Mouse (Mus musculus): Measurements from ENCODE around the gene Psd. TPM values are rescaled to one million over a fixed set of nuclear protein-coding genes. Genes with fewer than 3 reads are reported as not detected.
A peak's percentile ranks its signal among the peaks of the same experiment; 100 is the strongest.

The Psd gene
- polyA plus RNA-seq, 1 experiment from 2014 or later, result 5.1 TPM

- ATAC-seq (replicated peaks; ENCODE audit: extremely low read depth, insufficient read depth, low FRiP score), result no peak
- peaks cover 28% of the 10 kb centered on the region for H3K36me3 ChIP-seq (ENCODE audit: control insufficient read depth, insufficient read depth)
- peaks cover 50% of the 10 kb centered on the region for H3K27me3 ChIP-seq (ENCODE audit: control insufficient read depth, insufficient read depth, low read length)
- H3K4me1 ChIP-seq (ENCODE audit: control insufficient read depth, insufficient read depth, low read length), result peaks cover 18% of the 10 kb centered on the region
- WGBS, result 91% methylated on average over 21 of the region's 21 CpGs
- no peaks in the 10 kb centered on the region for H3K9me3 ChIP-seq (replicated peaks; ENCODE audit: control insufficient read depth, low read length)
- H3K27ac ChIP-seq (ENCODE audit: low read length), result no peak overlapping the region
- H3K4me3 ChIP-seq (ENCODE audit: low read length), result no peak overlapping the region
- H3K4me2 ChIP-seq (ENCODE audit: low read depth, low read length), result no peak overlapping the region
- no peak overlapping the region for H3K9ac ChIP-seq (ENCODE audit: low read length)
Observed at GRCm38 (mm10) chr19:46312566-46312965, 14.4 kb downstream of the Psd start.

- H3K9me3 ChIP-seq (replicated peaks; ENCODE audit: control insufficient read depth, low read length), result no peaks in the 10 kb centered on the region
- H3K9ac ChIP-seq (ENCODE audit: low read length), result no peak overlapping the region
- H3K36me3 ChIP-seq (ENCODE audit: control insufficient read depth, insufficient read depth), result peaks cover 28% of the 10 kb centered on the region
- H3K27ac ChIP-seq (ENCODE audit: low read length), result no peak overlapping the region
- 84% methylated on average over 9 of the region's 9 CpGs for WGBS
- ATAC-seq (replicated peaks; ENCODE audit: extremely low read depth, insufficient read depth, low FRiP score), result no peak
- peaks cover 14% of the 10 kb centered on the region for H3K4me1 ChIP-seq (ENCODE audit: control insufficient read depth, insufficient read depth, low read length)
- H3K4me2 ChIP-seq (ENCODE audit: low read depth, low read length), result no peak overlapping the region
- peaks cover 40% of the 10 kb centered on the region for H3K27me3 ChIP-seq (ENCODE audit: control insufficient read depth, insufficient read depth, low read length)
- H3K4me3 ChIP-seq (ENCODE audit: low read length), result no peak overlapping the region
Observed at GRCm38 (mm10) chr19:46311341-46311740, 15.6 kb downstream of the Psd start.

- Histone ChIP-seq H3K4me2 (ENCODE audit: low read depth, low read length) (no peak overlapping the region), H3K4me3 (ENCODE audit: low read length) (no peak overlapping the region), H3K9me3 (replicated peaks; ENCODE audit: control insufficient read depth, low read length) (no peaks in the 10 kb centered on the region), H3K9ac (ENCODE audit: low read length) (no peak overlapping the region), H3K36me3 (ENCODE audit: control insufficient read depth, insufficient read depth) (peaks cover 28% of the 10 kb centered on the region), H3K27me3 (ENCODE audit: control insufficient read depth, insufficient read depth, low read length) (peaks cover 30% of the 10 kb centered on the region), H3K4me1 (ENCODE audit: control insufficient read depth, insufficient read depth, low read length) (peaks cover 15% of the 10 kb centered on the region), H3K27ac (ENCODE audit: low read length) (no peak overlapping the region)
- 89% methylated on average over 12 of the region's 12 CpGs for WGBS
- no peak for ATAC-seq (replicated peaks; ENCODE audit: extremely low read depth, insufficient read depth, low FRiP score)
Observed at GRCm38 (mm10) chr19:46310312-46310865, 16.6 kb downstream of the Psd start.

GRCm38 (mm10) chr19:46309651-46310305, 17.2 kb downstream of the Psd start:
- no peak overlapping the region for H3K9ac ChIP-seq (ENCODE audit: low read length)
- H3K4me3 ChIP-seq (ENCODE audit: low read length), result no peak overlapping the region
- peaks cover 28% of the 10 kb centered on the region for H3K36me3 ChIP-seq (ENCODE audit: control insufficient read depth, insufficient read depth)
- H3K4me1 ChIP-seq (ENCODE audit: control insufficient read depth, insufficient read depth, low read length), result peaks cover 14% of the 10 kb centered on the region
- no peak for ATAC-seq (replicated peaks; ENCODE audit: extremely low read depth, insufficient read depth, low FRiP score)
- no peak overlapping the region for H3K27ac ChIP-seq (ENCODE audit: low read length)
- H3K27me3 ChIP-seq (ENCODE audit: control insufficient read depth, insufficient read depth, low read length), result peaks cover 27% of the 10 kb centered on the region
- 79% methylated on average over 21 of the region's 21 CpGs for WGBS
- no peaks in the 10 kb centered on the region for H3K9me3 ChIP-seq (replicated peaks; ENCODE audit: control insufficient read depth, low read length)
- H3K4me2 ChIP-seq (ENCODE audit: low read depth, low read length), result no peak overlapping the region

- Histone ChIP-seq H3K4me3 (ENCODE audit: low read length) (peak overlapping the region; percentile 43), H3K36me3 (ENCODE audit: control insufficient read depth, insufficient read depth) (peaks cover 28% of the 10 kb centered on the region), H3K9me3 (replicated peaks; ENCODE audit: control insufficient read depth, low read length) (no peaks in the 10 kb centered on the region), H3K4me2 (ENCODE audit: low read depth, low read length) (peak overlapping the region; percentile 67), H3K27me3 (ENCODE audit: control insufficient read depth, insufficient read depth, low read length) (peaks cover 20% of the 10 kb centered on the region), H3K27ac (ENCODE audit: low read length) (no peak overlapping the region), H3K9ac (ENCODE audit: low read length) (peak overlapping the region; percentile 64), H3K4me1 (ENCODE audit: control insufficient read depth, insufficient read depth, low read length) (peaks cover 15% of the 10 kb centered on the region)
- whole genome bisulfite sequencing, result 2% methylated on average over 46 of the region's 47 CpGs
- 0 out of 2 replicates have a peak, but pooled peaks have one; percentile 3 for ATAC-seq (replicated peaks; ENCODE audit: extremely low read depth, insufficient read depth, low FRiP score)
Observed at GRCm38 (mm10) chr19:46308706-46309435, 18.1 kb downstream of the Psd start.

GRCm38 (mm10) chr19:46308303-46308702, 18.7 kb downstream of the Psd start:
- Histone ChIP-seq H3K36me3 (ENCODE audit: control insufficient read depth, insufficient read depth) (peaks cover 28% of the 10 kb centered on the region), H3K4me3 (ENCODE audit: low read length) (no peak overlapping the region), H3K9ac (ENCODE audit: low read length) (no peak overlapping the region), H3K4me1 (ENCODE audit: control insufficient read depth, insufficient read depth, low read length) (peaks cover 17% of the 10 kb centered on the region), H3K27ac (ENCODE audit: low read length) (no peak overlapping the region), H3K4me2 (ENCODE audit: low read depth, low read length) (peak overlapping the region; percentile 67), H3K27me3 (ENCODE audit: control insufficient read depth, insufficient read depth, low read length) (peaks cover 14% of the 10 kb centered on the region), H3K9me3 (replicated peaks; ENCODE audit: control insufficient read depth, low read length) (no peaks in the 10 kb centered on the region)
- WGBS, result 75% methylated on average over 16 of the region's 16 CpGs
- no peak for ATAC-seq (replicated peaks; ENCODE audit: extremely low read depth, insufficient read depth, low FRiP score)

- H3K4me2 ChIP-seq (ENCODE audit: low read depth, low read length), result no peak overlapping the region
- peaks cover 28% of the 10 kb centered on the region for H3K36me3 ChIP-seq (ENCODE audit: control insufficient read depth, insufficient read depth)
- H3K4me1 ChIP-seq (ENCODE audit: control insufficient read depth, insufficient read depth, low read length), result peaks cover 17% of the 10 kb centered on the region
- ATAC-seq (replicated peaks; ENCODE audit: extremely low read depth, insufficient read depth, low FRiP score), result no peak
- H3K9me3 ChIP-seq (replicated peaks; ENCODE audit: control insufficient read depth, low read length), result no peaks in the 10 kb centered on the region
- no peak overlapping the region for H3K9ac ChIP-seq (ENCODE audit: low read length)
- no peak overlapping the region for H3K4me3 ChIP-seq (ENCODE audit: low read length)
- peaks cover 9% of the 10 kb centered on the region for H3K27me3 ChIP-seq (ENCODE audit: control insufficient read depth, insufficient read depth, low read length)
- 82% methylated on average over 16 of the region's 16 CpGs for WGBS
- H3K27ac ChIP-seq (ENCODE audit: low read length), result no peak overlapping the region
Observed at GRCm38 (mm10) chr19:46307781-46308180, 19.2 kb downstream of the Psd start.

- no peak for ATAC-seq (replicated peaks; ENCODE audit: extremely low read depth, insufficient read depth, low FRiP score)
- Histone ChIP-seq H3K4me3 (ENCODE audit: low read length) (no peak overlapping the region), H3K4me1 (ENCODE audit: control insufficient read depth, insufficient read depth, low read length) (peaks cover 20% of the 10 kb centered on the region), H3K36me3 (ENCODE audit: control insufficient read depth, insufficient read depth) (peaks cover 23% of the 10 kb centered on the region), H3K27me3 (ENCODE audit: control insufficient read depth, insufficient read depth, low read length) (peaks cover 9% of the 10 kb centered on the region), H3K4me2 (ENCODE audit: low read depth, low read length) (0 out of 2 replicates have a peak overlapping the region, but pooled peaks have one; percentile 73), H3K27ac (ENCODE audit: low read length) (no peak overlapping the region), H3K9ac (ENCODE audit: low read length) (no peak overlapping the region), H3K9me3 (replicated peaks; ENCODE audit: control insufficient read depth, low read length) (no peaks in the 10 kb centered on the region)
- 91% methylated on average over 9 of the region's 9 CpGs for WGBS
Observed at GRCm38 (mm10) chr19:46306751-46307289, 20.1 kb downstream of the Psd start.

GRCm38 (mm10) chr19:46306268-46306610, 20.7 kb downstream of the Psd start:
- WGBS, result 61% methylated on average over 5 of the region's 5 CpGs
- Histone ChIP-seq H3K4me3 (ENCODE audit: low read length) (peak overlapping the region; percentile 86), H3K27me3 (ENCODE audit: control insufficient read depth, insufficient read depth, low read length) (peaks cover 9% of the 10 kb centered on the region), H3K9me3 (replicated peaks; ENCODE audit: control insufficient read depth, low read length) (no peaks in the 10 kb centered on the region), H3K4me2 (ENCODE audit: low read depth, low read length) (peak overlapping the region; percentile 73), H3K27ac (ENCODE audit: low read length) (peak overlapping the region; percentile 78; the same call in 1 of the 2 replicates), H3K9ac (ENCODE audit: low read length) (peak overlapping the region; percentile 87), H3K36me3 (ENCODE audit: control insufficient read depth, insufficient read depth) (peaks cover 19% of the 10 kb centered on the region), H3K4me1 (ENCODE audit: control insufficient read depth, insufficient read depth, low read length) (peaks cover 20% of the 10 kb centered on the region)
- ATAC-seq (replicated peaks; ENCODE audit: extremely low read depth, insufficient read depth, low FRiP score), result no peak
